Mouse (Mus musculus): ENCODE measurements at regions not wholly inside any gene's neighbourhood (a gene's known extent, or its start where the extent isn't known, plus 50 kb on each side); places are given as distances from the start of the nearest gene placed in this dataset.

- Histone ChIP-seq H3K4me2 (ENCODE audit: low read depth, low read length) (no peak overlapping the region), H3K9ac (replicated peaks) (no peak overlapping the region), H3K27ac (ENCODE audit: low read depth) (no peak overlapping the region), H3K9me3 (ENCODE audit: low read length) (no peaks in the 10 kb centered on the region), H3K36me3 (replicated peaks; ENCODE audit: insufficient read depth, low read length) (no peaks in the 10 kb centered on the region), H3K27me3 (ENCODE audit: insufficient read depth, low read length) (no peaks in the 10 kb centered on the region), H3K4me1 (ENCODE audit: insufficient read depth) (no peaks in the 10 kb centered on the region), H3K4me3 (ENCODE audit: low read depth, low read length) (no peak overlapping the region)
- ATAC-seq: no peak
- 79% methylated on average over 8 of the region's 8 CpGs for WGBS (ENCODE audit: insufficient replicate concordance)
- DNase-seq: no peak
- no peak for TF ChIP-seq CTCF (IDR thresholded peaks at IDR 0.05; ENCODE audit: low read depth)
- no peak for TF ChIP-seq EP300 (IDR thresholded peaks at IDR 0.05; ENCODE audit: low read depth)
These were observed 130.6 kb downstream of the Vrk1 start for GRCm38 (mm10) chr12:106140671-106141070.

DNA sequence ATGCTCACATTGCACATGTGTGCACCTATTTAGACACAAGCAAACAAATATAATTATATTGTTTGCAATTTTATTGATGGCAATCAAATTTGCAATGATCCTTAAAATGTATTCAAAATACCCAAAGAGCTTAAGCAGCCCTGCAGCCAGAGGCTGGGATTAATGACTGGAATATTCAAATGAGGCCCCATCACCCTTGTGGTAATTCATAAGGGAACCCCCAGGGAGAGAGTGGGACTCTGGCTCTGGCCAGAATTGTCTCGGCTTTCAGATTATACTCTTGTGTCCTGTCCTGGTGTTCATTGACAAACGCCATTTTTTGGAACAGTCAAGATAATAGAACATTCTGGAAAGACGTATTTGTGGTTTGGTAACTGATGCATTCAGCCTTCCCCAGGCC, 133.5 kb downstream of the Vrk1 start:
- Histone ChIP-seq H3K4me2 (ENCODE audit: low read depth, low read length) (no peak overlapping the region), H3K36me3 (replicated peaks; ENCODE audit: insufficient read depth, low read length) (no peaks in the 10 kb centered on the region), H3K9ac (replicated peaks) (no peak overlapping the region), H3K9me3 (ENCODE audit: low read length) (no peaks in the 10 kb centered on the region), H3K4me3 (ENCODE audit: low read depth, low read length) (no peak overlapping the region), H3K27me3 (ENCODE audit: insufficient read depth, low read length) (no peaks in the 10 kb centered on the region), H3K27ac (ENCODE audit: low read depth) (no peak overlapping the region), H3K4me1 (ENCODE audit: insufficient read depth) (no peaks in the 10 kb centered on the region)
- ATAC-seq (no peak), DNase-seq (no peak)
- TF ChIP-seq EP300 (IDR thresholded peaks at IDR 0.05; ENCODE audit: low read depth): no peak
- no peak for TF ChIP-seq CTCF (IDR thresholded peaks at IDR 0.05; ENCODE audit: low read depth)
- 71% methylated on average over 3 of the region's 3 CpGs for WGBS (ENCODE audit: insufficient replicate concordance)

GRCm38 (mm10) chr12:106156837-106157236, 146.8 kb downstream of the Vrk1 start:
- no peak for TF ChIP-seq CTCF (IDR thresholded peaks at IDR 0.05; ENCODE audit: low read depth)
- no peak for TF ChIP-seq EP300 (IDR thresholded peaks at IDR 0.05; ENCODE audit: low read depth)
- ATAC-seq (no peak), DNase-seq (no peak)
- no peak overlapping the region for H3K4me2 ChIP-seq (ENCODE audit: low read depth, low read length)
- H3K27me3 ChIP-seq (ENCODE audit: insufficient read depth, low read length): no peaks in the 10 kb centered on the region
- no peaks in the 10 kb centered on the region for H3K36me3 ChIP-seq (replicated peaks; ENCODE audit: insufficient read depth, low read length)
- H3K4me3 ChIP-seq (ENCODE audit: low read depth, low read length): no peak overlapping the region
- H3K9me3 ChIP-seq (ENCODE audit: low read length): no peaks in the 10 kb centered on the region; the same call in 1 of the 2 replicates
- H3K27ac ChIP-seq (ENCODE audit: low read depth): no peak overlapping the region
- H3K9ac ChIP-seq (replicated peaks): no peak overlapping the region
- H3K4me1 ChIP-seq (ENCODE audit: insufficient read depth): no peaks in the 10 kb centered on the region
- WGBS (ENCODE audit: insufficient replicate concordance): 68% methylated on average over 6 of the region's 6 CpGs

GRCm38 (mm10) chr12:106157827-106158226, 147.8 kb downstream of the Vrk1 start:
- H3K4me3 ChIP-seq (ENCODE audit: low read depth, low read length): no peak overlapping the region
- no peaks in the 10 kb centered on the region for H3K36me3 ChIP-seq (replicated peaks; ENCODE audit: insufficient read depth, low read length)
- WGBS (ENCODE audit: insufficient replicate concordance): 53% methylated on average over 4 of the region's 4 CpGs
- ATAC-seq: no peak
- no peak overlapping the region for H3K4me2 ChIP-seq (ENCODE audit: low read depth, low read length)
- no peaks in the 10 kb centered on the region for H3K27me3 ChIP-seq (ENCODE audit: insufficient read depth, low read length)
- H3K9me3 ChIP-seq (ENCODE audit: low read length): no peaks in the 10 kb centered on the region; the same call in 1 of the 2 replicates
- no peak overlapping the region for H3K27ac ChIP-seq (ENCODE audit: low read depth)
- no peak overlapping the region for H3K9ac ChIP-seq (replicated peaks)
- TF ChIP-seq CTCF (IDR thresholded peaks at IDR 0.05; ENCODE audit: low read depth): no peak
- no peak for TF ChIP-seq EP300 (IDR thresholded peaks at IDR 0.05; ENCODE audit: low read depth)
- no peaks in the 10 kb centered on the region for H3K4me1 ChIP-seq (ENCODE audit: insufficient read depth)
- no peak for DNase-seq

GRCm38 (mm10) chr12:106158620-106159019, 148.6 kb downstream of the Vrk1 start:
- 88% methylated on average over 14 of the region's 14 CpGs for WGBS (ENCODE audit: insufficient replicate concordance)
- ATAC-seq (no peak), DNase-seq (no peak)
- Histone ChIP-seq H3K27ac (ENCODE audit: low read depth) (no peak overlapping the region), H3K27me3 (ENCODE audit: insufficient read depth, low read length) (no peaks in the 10 kb centered on the region), H3K4me1 (ENCODE audit: insufficient read depth) (no peaks in the 10 kb centered on the region), H3K4me3 (ENCODE audit: low read depth, low read length) (no peak overlapping the region), H3K36me3 (replicated peaks; ENCODE audit: insufficient read depth, low read length) (no peaks in the 10 kb centered on the region), H3K4me2 (ENCODE audit: low read depth, low read length) (no peak overlapping the region), H3K9me3 (ENCODE audit: low read length) (no peaks in the 10 kb centered on the region; the same call in 1 of the 2 replicates), H3K9ac (replicated peaks) (no peak overlapping the region)
- no peak for TF ChIP-seq EP300 (IDR thresholded peaks at IDR 0.05; ENCODE audit: low read depth)
- no peak for TF ChIP-seq CTCF (IDR thresholded peaks at IDR 0.05; ENCODE audit: low read depth)

DNA sequence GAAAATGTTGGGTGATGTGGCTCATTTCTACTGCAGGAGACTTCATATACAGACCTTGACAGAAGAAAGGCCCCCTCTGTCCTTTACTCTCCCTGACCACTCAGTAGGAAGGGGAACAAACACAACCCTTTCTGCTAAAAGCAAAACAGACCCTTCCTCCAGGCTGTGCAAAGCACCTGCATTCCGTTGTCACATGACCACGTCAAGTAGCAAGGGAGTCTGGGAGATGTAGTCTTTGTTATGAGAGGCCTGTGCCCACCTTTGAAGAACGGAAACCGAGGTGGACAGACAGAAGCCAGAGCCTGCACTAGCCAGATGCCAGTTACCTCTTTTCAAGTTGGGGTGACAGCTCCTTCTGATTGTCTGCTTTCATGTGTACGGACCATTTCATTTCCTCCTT, 161.3 kb downstream of the Vrk1 start:
- H3K27ac ChIP-seq (ENCODE audit: low read depth): no peak overlapping the region
- H3K4me3 ChIP-seq (ENCODE audit: low read depth, low read length): no peak overlapping the region
- H3K9ac ChIP-seq (replicated peaks): no peak overlapping the region
- DNase-seq: no peak
- no peak overlapping the region for H3K4me2 ChIP-seq (ENCODE audit: low read depth, low read length)
- H3K4me1 ChIP-seq (ENCODE audit: insufficient read depth): peaks cover 4% of the 10 kb centered on the region; the same call in 1 of the 2 replicates
- TF ChIP-seq CTCF (IDR thresholded peaks at IDR 0.05; ENCODE audit: low read depth) (no peak), EP300 (IDR thresholded peaks at IDR 0.05; ENCODE audit: low read depth) (no peak)
- 52% methylated on average over 5 of the region's 5 CpGs for WGBS (ENCODE audit: insufficient replicate concordance)
- H3K9me3 ChIP-seq (ENCODE audit: low read length): no peaks in the 10 kb centered on the region
- H3K36me3 ChIP-seq (replicated peaks; ENCODE audit: insufficient read depth, low read length): no peaks in the 10 kb centered on the region
- H3K27me3 ChIP-seq (ENCODE audit: insufficient read depth, low read length): peaks cover 29% of the 10 kb centered on the region
- no peak for ATAC-seq

GRCm38 (mm10) chr12:106173211-106173610, 163.2 kb downstream of the Vrk1 start:
- 42% methylated on average over 8 of the region's 8 CpGs for WGBS (ENCODE audit: insufficient replicate concordance)

More at GRCm38 (mm10) chr12:106173211-106173610, 163.2 kb downstream of the Vrk1 start:
- TF ChIP-seq EP300 (IDR thresholded peaks at IDR 0.05; ENCODE audit: low read depth): no peak
- no peak for TF ChIP-seq CTCF (IDR thresholded peaks at IDR 0.05; ENCODE audit: low read depth)
- H3K4me2 ChIP-seq (ENCODE audit: low read depth, low read length): no peak overlapping the region
- DNase-seq (no peak), ATAC-seq (no peak)
- no peak overlapping the region for H3K9ac ChIP-seq (replicated peaks)
- H3K27me3 ChIP-seq (ENCODE audit: insufficient read depth, low read length): peaks cover 29% of the 10 kb centered on the region
- H3K4me1 ChIP-seq (ENCODE audit: insufficient read depth): peaks cover 4% of the 10 kb centered on the region; the same call in 1 of the 2 replicates
- H3K9me3 ChIP-seq (ENCODE audit: low read length): no peaks in the 10 kb centered on the region
- H3K27ac ChIP-seq (ENCODE audit: low read depth): no peak overlapping the region
- H3K36me3 ChIP-seq (replicated peaks; ENCODE audit: insufficient read depth, low read length): no peaks in the 10 kb centered on the region
- H3K4me3 ChIP-seq (ENCODE audit: low read depth, low read length): no peak overlapping the region

Data from liver, postnatal 0 days (tissue).